ENCODE assay signal across 24 mouse cellular contexts in genomic region chr6:113564557-113564956, GRCm38 (mm10). TPM values are rescaled to one million over a fixed set of nuclear protein-coding genes. Genes with fewer than 3 reads are reported as not detected.
A peak's percentile ranks its signal among the peaks of the same experiment; 100 is the strongest.
DNase-seq lines count a peak whose midpoint lies in the region; ATAC-seq and TF ChIP-seq lines count a peak whose summit lies in the region.
"Had no signal": no experiment of that assay in that cellular context is flagged by ENCODE, and none has a peak within 500 bp of the region (broad histone marks: within the 10 kb centered on the region; RNA-seq: fewer than 3 reads in every experiment).

No protein-coding gene starts in this region.

- DNase-seq in kidney, adult 2 months: peak; percentile 41
- DNase-seq in kidney, adult 8-10 months: no peak
- DNase-seq in lung, embryonic 14.5 days: peak; percentile 71
- DNase-seq in lung, postnatal 25 days (ENCODE audit: low spot score): no peak
- peak; percentile 15 for DNase-seq in adipocyte (ENCODE audit: low spot score)
- DNase-seq in stomach, postnatal 0 days (ENCODE audit: low spot score): no peak
- no peak for DNase-seq in cerebellum, adult 8-10 months
- DNase-seq: adrenal gland, adult 2 months; B cell, adult 2 months; cerebellum, adult 9-10 months; gastrocnemius, postnatal 14 days; heart, adult 2 months; left cerebral cortex, postnatal 4 days; thymus, postnatal 25 days had no signal

- TF ChIP-seq CTCF in kidney, adult 2 months (conservative IDR thresholded peaks at IDR 0.05; ENCODE audit: insufficient read depth, insufficient read length, low read depth, low read length): no peak
- no peak for TF ChIP-seq CTCF in lung, embryonic 14.5 days (IDR thresholded peaks at IDR 0.05; ENCODE audit: low read depth)
- no peak for TF ChIP-seq CTCF in stomach, postnatal 0 days (IDR thresholded peaks at IDR 0.05; ENCODE audit: low read depth)

- no peaks in the 10 kb centered on the region for H3K4me1 ChIP-seq in kidney, adult 2 months (ENCODE audit: control insufficient read depth, insufficient read depth, low read length)
- no peaks in the 10 kb centered on the region for H3K4me1 ChIP-seq in lung, embryonic 14.5 days (ENCODE audit: insufficient read depth)
- no peaks in the 10 kb centered on the region for H3K4me1 ChIP-seq in stomach, postnatal 0 days (replicated peaks; ENCODE audit: control insufficient read depth, insufficient read depth)
- H3K4me1 ChIP-seq: embryonic facial prominence, embryonic 12.5 days; heart, embryonic 15.5 days; midbrain, embryonic 15.5 days had no signal

- no peaks in the 10 kb centered on the region for H3K27me3 ChIP-seq in kidney, adult 2 months (replicated peaks; ENCODE audit: control insufficient read depth, insufficient read depth, low read length)
- H3K27me3 ChIP-seq in lung, embryonic 14.5 days (ENCODE audit: insufficient read depth, low read length): no peaks in the 10 kb centered on the region
- no peaks in the 10 kb centered on the region for H3K27me3 ChIP-seq in stomach, postnatal 0 days (ENCODE audit: control insufficient read depth, insufficient read depth, low read length)
- H3K27me3 ChIP-seq: embryonic facial prominence, embryonic 12.5 days; heart, embryonic 15.5 days; midbrain, embryonic 15.5 days had no signal

- H3K27ac ChIP-seq in kidney, adult 2 months (ENCODE audit: insufficient read depth, low read depth, low read length): no peak overlapping the region
- H3K27ac ChIP-seq in lung, embryonic 14.5 days (ENCODE audit: low read depth): no peak overlapping the region
- H3K27ac ChIP-seq in stomach, postnatal 0 days (replicated peaks): 0 out of 2 replicates have a peak overlapping the region, but pooled peaks have one; percentile 13
- H3K27ac ChIP-seq: embryonic facial prominence, embryonic 12.5 days; heart, adult 2 months; heart, embryonic 15.5 days; left cerebral cortex, adult 2 months; liver, embryonic 14.5 days; midbrain, embryonic 15.5 days had no signal

- no peaks in the 10 kb centered on the region for H3K36me3 ChIP-seq in kidney, adult 2 months (ENCODE audit: control insufficient read depth, insufficient read depth, low read length)
- peaks cover 47% of the 10 kb centered on the region; the same call in 1 of the 2 replicates for H3K36me3 ChIP-seq in lung, embryonic 14.5 days (ENCODE audit: insufficient read depth)
- H3K36me3 ChIP-seq in stomach, postnatal 0 days (ENCODE audit: control insufficient read depth, insufficient read depth, low read length): no peaks in the 10 kb centered on the region
- H3K36me3 ChIP-seq: midbrain, embryonic 15.5 days had no signal

- TF ChIP-seq POLR2A in kidney, adult 2 months (IDR thresholded peaks at IDR 0.05; ENCODE audit: low read depth, low read length): no peak

- no peak for ATAC-seq in lung, embryonic 14.5 days (ENCODE audit: insufficient read depth)
- no peak for ATAC-seq in stomach, postnatal 0 days (ENCODE audit: low FRiP score, low TSS enrichment)
- ATAC-seq: forebrain, embryonic 14.5 days; hindbrain, embryonic 16.5 days; midbrain, embryonic 15.5 days had no signal

- H3K4me2 ChIP-seq in lung, embryonic 14.5 days: no peak overlapping the region
- no peak overlapping the region for H3K4me2 ChIP-seq in stomach, postnatal 0 days (replicated peaks; ENCODE audit: low read depth)
- H3K4me2 ChIP-seq: embryonic facial prominence, embryonic 12.5 days; heart, embryonic 15.5 days; midbrain, embryonic 15.5 days had no signal

- H3K4me3 ChIP-seq in kidney, adult 2 months (ENCODE audit: insufficient read depth, low read depth, low read length): no peak overlapping the region
- H3K4me3 ChIP-seq in lung, embryonic 14.5 days (ENCODE audit: low read depth, low read length): no peak overlapping the region
- H3K4me3 ChIP-seq in stomach, postnatal 0 days (ENCODE audit: low read depth, low read length): no peak overlapping the region
- H3K4me3 ChIP-seq: embryonic facial prominence, embryonic 12.5 days; heart, adult 2 months; heart, embryonic 15.5 days; left cerebral cortex, adult 2 months; midbrain, embryonic 15.5 days; myocyte had no signal

- 57% methylated on average over 1 of the region's 1 CpGs for WGBS in kidney, adult 2 months
- WGBS in lung, embryonic 14.5 days: 71% methylated on average over 1 of the region's 1 CpGs
- WGBS in stomach, postnatal 0 days: 72% methylated on average over 1 of the region's 1 CpGs

- TF ChIP-seq EP300 in stomach, postnatal 0 days (optimal IDR thresholded peaks at IDR 0.05): no peak

- H3K9ac ChIP-seq in lung, embryonic 14.5 days: no peak overlapping the region
- H3K9ac ChIP-seq in stomach, postnatal 0 days (ENCODE audit: low read length): no peak overlapping the region
- H3K9ac ChIP-seq: embryonic facial prominence, embryonic 12.5 days; heart, embryonic 15.5 days; liver, embryonic 14.5 days; midbrain, embryonic 15.5 days had no signal

- H3K9me3 ChIP-seq in lung, embryonic 14.5 days (ENCODE audit: low read depth, low read length): no peaks in the 10 kb centered on the region
- no peaks in the 10 kb centered on the region for H3K9me3 ChIP-seq in stomach, postnatal 0 days (ENCODE audit: control insufficient read depth, low read length)
- H3K9me3 ChIP-seq: embryonic facial prominence, embryonic 12.5 days; heart, embryonic 15.5 days; midbrain, embryonic 15.5 days had no signal

RNA-seq across cellular contexts. Expression of gene Fancd2, which starts 33.1 kb away (rescaled TPM):
- polyA plus RNA-seq in kidney, adult 2 months (2012; rRNA removed): 0.31 and 0.44 TPM in 2 replicates
- polyA plus RNA-seq in lung, embryonic 14.5 days (2014; fragmentation: Nextera tagmentation; extraction: Ambion mirVana): 15.4 and 15.7 TPM in 2 replicates
- polyA plus RNA-seq in stomach, postnatal 0 days (2015; fragmentation: Nextera tagmentation; extraction: Ambion mirVana): 1.6 and 1.9 TPM in 2 replicates

RNA-seq across cellular contexts. Expression of gene Emc3, which starts 33.1 kb away (rescaled TPM):
- polyA plus RNA-seq in kidney, adult 2 months (2012; rRNA removed): 60.1 and 64.5 TPM in 2 replicates
- polyA plus RNA-seq in lung, embryonic 14.5 days (2014; fragmentation: Nextera tagmentation; extraction: Ambion mirVana): 92.8 and 97.6 TPM in 2 replicates
- polyA plus RNA-seq in stomach, postnatal 0 days (2015; fragmentation: Nextera tagmentation; extraction: Ambion mirVana): 78.4 and 78.5 TPM in 2 replicates

RNA-seq across cellular contexts. Expression of gene Fancd2os, which starts 36.0 kb away (rescaled TPM):
- polyA plus RNA-seq in kidney, adult 2 months (2012; rRNA removed): 0.54 and 1.3 TPM in 2 replicates
- polyA plus RNA-seq in lung, embryonic 14.5 days (2014; fragmentation: Nextera tagmentation; extraction: Ambion mirVana): 0.17 TPM in 1 of 2 replicates, not detected in the other
- not detected in 2 replicates for polyA plus RNA-seq in stomach, postnatal 0 days (2015; fragmentation: Nextera tagmentation; extraction: Ambion mirVana)
- polyA plus RNA-seq: forebrain, embryonic 14.5 days; heart, adult 2 months; neural tube, embryonic 14.5 days; small intestine, adult 2 months had no signal

RNA-seq across cellular contexts. Expression of gene Brk1, which starts 40.0 kb away (rescaled TPM):
- polyA plus RNA-seq in kidney, adult 2 months (2012; rRNA removed): 171 and 216 TPM in 2 replicates
- polyA plus RNA-seq in lung, embryonic 14.5 days (2014; fragmentation: Nextera tagmentation; extraction: Ambion mirVana): 227 and 239 TPM in 2 replicates
- 199 and 201 TPM in 2 replicates for polyA plus RNA-seq in stomach, postnatal 0 days (2015; fragmentation: Nextera tagmentation; extraction: Ambion mirVana)

RNA-seq across cellular contexts. Expression of gene Vhl, which starts 59.2 kb away (rescaled TPM):
- 19.0 and 24.6 TPM in 2 replicates for polyA plus RNA-seq in kidney, adult 2 months (2012; rRNA removed)
- 42.2 and 42.7 TPM in 2 replicates for polyA plus RNA-seq in lung, embryonic 14.5 days (2014; fragmentation: Nextera tagmentation; extraction: Ambion mirVana)
- 23.4 and 24.3 TPM in 2 replicates for polyA plus RNA-seq in stomach, postnatal 0 days (2015; fragmentation: Nextera tagmentation; extraction: Ambion mirVana)

Comparison
In these comparisons a context has a peak if more than half of its experiments do, and no peak if none do; other contexts are left out.
1. DNase-seq: peak in kidney, adult 2 months (single experiment), lung, embryonic 14.5 days (single experiment) and adipocyte (single experiment); none in kidney, adult 8-10 months (0 of 2), lung, postnatal 25 days (single experiment), stomach, postnatal 0 days (single experiment) and cerebellum, adult 8-10 months (single experiment).